Mouse (Mus musculus) thymus, adult 2 months (tissue): Measurements from ENCODE around the gene Pemt.

Source experiments
- CTCF ChIP-seq: fragments of 200-500 bp; IDR thresholded peaks from 2 replicates; pipeline ENCODE4 v1.5.1; 2012; ENCODE audit warnings: mild to moderate bottlenecking, control low read depth, low read length, moderate library complexity, borderline replicate concordance; ENCODE audit not compliant: control insufficient read depth, poor library complexity, insufficient read depth; ENCODE audit errors: extremely low read depth
- POLR2A ChIP-seq: fragments of 200-500 bp; IDR thresholded peaks from 2 replicates; pipeline ENCODE4 v1.6.1; 2012; ENCODE audit warnings: mild to moderate bottlenecking, low read length, control low read depth, moderate library complexity; ENCODE audit not compliant: control insufficient read depth, poor library complexity, insufficient read depth; ENCODE audit errors: extremely low read depth

DNA sequence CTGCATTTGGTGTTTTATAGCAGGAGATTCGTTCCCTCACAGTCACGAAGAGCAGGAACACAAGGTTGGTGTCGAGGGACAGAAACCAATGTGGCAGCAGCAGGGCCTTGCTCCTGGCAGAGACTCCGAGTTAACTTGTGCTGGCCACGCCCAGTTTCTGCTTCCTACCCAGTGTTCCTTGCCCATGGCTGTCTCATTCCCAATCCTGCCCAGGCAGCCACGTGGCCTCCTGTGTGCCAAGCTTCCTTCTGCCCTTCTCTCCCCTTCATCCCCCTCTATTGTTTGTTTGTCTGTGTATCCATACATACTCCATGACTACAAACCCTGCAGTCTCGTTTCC, 45.1 kb upstream of the Pemt start:
- TF ChIP-seq CTCF (no peak), POLR2A (no peak)
